Mouse (Mus musculus) fat pad, adult 2 months (tissue): ENCODE measurements around the gene Mrps21.
"Not testable (repeated sequence)": the region's sequence is repeated elsewhere in the genome, so short reads cannot be mapped to it uniquely, and the experiment has no call there.

ENCODE experiments used
- DNase-seq: peaks from one replicate; pipeline ENCODE4 v3.0.0-alpha.2; 2011; ENCODE audit warnings: low read depth, low spot score; ENCODE audit errors: extremely low read depth

Mrps21 gene

GRCm38 (mm10) chr3:95871392-95871867 is at the start of gene Mrps21:
Gene Mrps21, minus strand, starts transcription at chr3:95871519.
- no peak for DNase-seq

- not testable (repeated sequence) for DNase-seq
These were observed 49.2 kb upstream of the Mrps21 start for GRCm38 (mm10) chr3:95920532-95920931.

GRCm38 (mm10) chr3:95916760-95917159 is 45.4 kb upstream of the Mrps21 start:
- no peak for DNase-seq

- no peak for DNase-seq
These were observed 43.4 kb upstream of the Mrps21 start for GRCm38 (mm10) chr3:95914706-95915105.

- no peak for DNase-seq
These were observed 36.3 kb upstream of the Mrps21 start for GRCm38 (mm10) chr3:95907613-95908012.

- no peak for DNase-seq
These were observed 35.5 kb upstream of the Mrps21 start for GRCm38 (mm10) chr3:95906860-95907259.

GRCm38 (mm10) chr3:95905940-95906492 is 34.7 kb upstream of the Mrps21 start:
- no peak for DNase-seq

- no peak for DNase-seq
These were observed 34.0 kb upstream of the Mrps21 start for GRCm38 (mm10) chr3:95905146-95905939.

GRCm38 (mm10) chr3:95904568-95904967 is 33.2 kb upstream of the Mrps21 start, which contains the start of gene Car14:
Gene Car14, minus strand, starts transcription at chr3:95904691.
- no peak for DNase-seq

GRCm38 (mm10) chr3:95903753-95904502 is 32.6 kb upstream of the Mrps21 start:
- no peak for DNase-seq

- DNase-seq = no peak
These were observed 31.3 kb upstream of the Mrps21 start for GRCm38 (mm10) chr3:95902643-95903042.

- no peak for DNase-seq
These were observed 31.0 kb upstream of the Mrps21 start for GRCm38 (mm10) chr3:95902373-95902625.

GRCm38 (mm10) chr3:95901616-95902372 is 30.5 kb upstream of the Mrps21 start:
- DNase-seq = no peak

- DNase-seq = no peak
These were observed 28.6 kb upstream of the Mrps21 start for GRCm38 (mm10) chr3:95899800-95900524.

- not testable (repeated sequence) for DNase-seq
These were observed 24.2 kb upstream of the Mrps21 start for GRCm38 (mm10) chr3:95895501-95895900.

GRCm38 (mm10) chr3:95894317-95895160 is 23.2 kb upstream of the Mrps21 start:
- no peak for DNase-seq

GRCm38 (mm10) chr3:95893606-95894316 is 22.4 kb upstream of the Mrps21 start, which contains the start of gene Aph1a:
Gene Aph1a, plus strand, starts transcription at chr3:95893969.
- not testable (repeated sequence) for DNase-seq

- DNase-seq = no peak
These were observed 21.8 kb upstream of the Mrps21 start for GRCm38 (mm10) chr3:95893126-95893525.
